Mouse (Mus musculus) neural tube, embryonic 14.5 days (tissue): ENCODE data around the gene 9230104L09Rik. TPM values are rescaled to one million over a fixed set of nuclear protein-coding genes. Genes with fewer than 3 reads are reported as not detected.

Source experiments
- ATAC-seq: fragments of 200-750 bp; cut with Nextera tagmentation; 2 replicates; pipeline ENCODE4 v1.8.0; 2017; ENCODE audit warnings: low read depth, mild to moderate bottlenecking, moderate TSS enrichment, moderate library complexity
- H3K27ac ChIP-seq: fragments of 300-500 bp; sonication (generic); 2 replicates; pipeline ENCODE4 v1.5.1; 2014; ENCODE audit warnings: low read depth, mild to moderate bottlenecking, control low read depth, low read length, moderate library complexity, mixed read lengths
- H3K27me3 ChIP-seq: fragments of 300-500 bp; sonication (generic); 2 replicates; pipeline ENCODE4 v1.6.1; 2014; ENCODE audit warnings: low read length; ENCODE audit not compliant: control insufficient read depth, insufficient read depth
- H3K36me3 ChIP-seq: fragments of 300-500 bp; sonication (generic); 2 replicates; pipeline ENCODE4 v1.6.1; 2014; ENCODE audit warnings: low read length, mixed read lengths; ENCODE audit not compliant: control insufficient read depth, insufficient read depth
- H3K4me1 ChIP-seq: fragments of 300-500 bp; sonication (generic); 2 replicates; pipeline ENCODE4 v1.6.1; 2014; ENCODE audit warnings: low read length; ENCODE audit not compliant: control insufficient read depth, insufficient read depth
- H3K4me2 ChIP-seq: fragments of 300-500 bp; sonication (generic); 2 replicates; pipeline ENCODE4 v1.6.1; 2014; ENCODE audit warnings: mild to moderate bottlenecking, low read depth, low read length, control low read depth
- H3K4me3 ChIP-seq: fragments of 300-500 bp; sonication (generic); 2 replicates; pipeline ENCODE4 v1.5.1; 2014; ENCODE audit warnings: low read depth, low read length, control low read depth, mixed read lengths
- H3K9ac ChIP-seq: fragments of 300-500 bp; sonication (generic); replicated peaks from 2 replicates; pipeline ENCODE4 v1.6.1; 2014; ENCODE audit warnings: low read depth, mild to moderate bottlenecking, control low read depth, low read length, mixed read lengths
- H3K9me3 ChIP-seq: fragments of 300-500 bp; sonication (generic); 2 replicates; pipeline ENCODE4 v1.6.1; 2016; ENCODE audit warnings: low read length; ENCODE audit not compliant: control insufficient read depth
- WGBS: fragments of 180-500 bp; shearing (Covaris S2); extraction: QIAGEN DNeasy Blood & Tissue Kit; methylation state at CpG from one replicate; pipeline ENCODE4 v1.1.7; 2014; 5-methylcytosine and 5-hydroxymethylcytosine counted together
- polyA plus RNA-seq: library from polyadenylated mRNA; unstranded; fragments of >200 nt; fragmentation: Nextera tagmentation; extraction: Ambion mirVana; gene quantifications from 2 replicates; pipeline ENCODE4 v1.2.1, GENCODE M21; 2014

The 9230104L09Rik gene
- polyA plus RNA-seq, 1 experiment from 2014 or later, result not detected

- Histone ChIP-seq H3K27me3 (no peaks in the 10 kb centered on the region), H3K4me2 (no peak overlapping the region), H3K27ac (no peak overlapping the region), H3K9ac (no peak overlapping the region), H3K4me3 (no peak overlapping the region), H3K4me1 (no peaks in the 10 kb centered on the region), H3K36me3 (no peaks in the 10 kb centered on the region), H3K9me3 (no peaks in the 10 kb centered on the region)
- no peak for ATAC-seq
- 71% methylated on average over 1 of the region's 1 CpGs for WGBS
Measured at GRCm38 (mm10) chr2:148825986-148826385, 38.9 kb downstream of the 9230104L09Rik start.

DNA sequence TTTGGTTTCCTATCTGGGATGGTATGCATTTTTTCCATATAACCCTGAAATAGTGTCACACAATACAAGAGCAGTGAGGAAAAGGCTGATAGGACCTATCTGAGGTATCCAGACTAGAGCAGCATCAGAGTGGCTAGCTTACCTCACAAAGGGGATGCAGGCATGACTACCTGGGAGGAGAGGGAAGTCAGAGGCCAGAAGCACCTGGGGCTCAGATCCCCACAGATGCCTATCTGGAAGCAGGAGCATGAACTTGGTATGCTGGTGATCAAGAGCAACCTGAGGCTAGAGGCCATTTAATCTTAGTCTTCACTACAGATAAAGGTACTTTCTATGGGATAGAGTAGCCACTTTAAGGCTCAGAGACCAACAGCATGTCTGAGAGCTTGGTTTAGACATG lies 44.9 kb downstream of the 9230104L09Rik start, which contains the start of gene Cst13:
Gene Cst13 (plus strand): TSS at position 173 of the 400 bp plus-strand sequence.
- no peak within 1 kb of the TSS for H3K9ac ChIP-seq
- H3K36me3 ChIP-seq, result no peaks in the 10 kb centered on the region
- H3K27ac ChIP-seq, result no peak within 1 kb of the TSS
- no peaks in the 10 kb centered on the region for H3K27me3 ChIP-seq
- no peak within 1 kb of the TSS for H3K4me3 ChIP-seq
- no peaks in the 10 kb centered on the region for H3K9me3 ChIP-seq
- no peaks in the 10 kb centered on the region for H3K4me1 ChIP-seq
- no peak for ATAC-seq
- H3K4me2 ChIP-seq, result no peak within 1 kb of the TSS

DNA sequence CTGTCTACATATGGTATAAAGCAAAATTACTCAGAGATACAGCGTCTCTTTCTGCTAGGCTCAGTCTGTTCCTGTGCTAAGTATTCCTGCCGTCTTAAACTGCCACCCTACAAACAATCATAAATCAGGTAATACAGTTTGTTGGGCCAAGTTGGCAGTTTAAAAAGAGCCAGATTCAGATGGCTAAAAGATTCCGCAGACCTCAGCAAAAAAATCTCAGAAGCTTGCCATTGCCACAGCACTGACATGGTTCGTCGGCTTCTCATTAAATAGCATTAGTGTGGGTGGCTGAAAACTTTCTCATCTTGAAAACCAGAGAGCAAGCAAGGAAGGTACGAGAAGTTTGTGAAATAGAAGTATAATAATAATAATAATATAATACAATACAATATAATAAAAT lies 58.1 kb downstream of the 9230104L09Rik start:
- no peaks in the 10 kb centered on the region for H3K4me1 ChIP-seq
- WGBS, result 73% methylated on average over 6 of the region's 6 CpGs
- no peak for ATAC-seq
- no peak overlapping the region for H3K27ac ChIP-seq
- H3K27me3 ChIP-seq, result no peaks in the 10 kb centered on the region
- no peaks in the 10 kb centered on the region for H3K9me3 ChIP-seq
- H3K4me3 ChIP-seq, result no peak overlapping the region
- no peaks in the 10 kb centered on the region for H3K36me3 ChIP-seq
- H3K9ac ChIP-seq, result no peak overlapping the region
- H3K4me2 ChIP-seq, result no peak overlapping the region

DNA sequence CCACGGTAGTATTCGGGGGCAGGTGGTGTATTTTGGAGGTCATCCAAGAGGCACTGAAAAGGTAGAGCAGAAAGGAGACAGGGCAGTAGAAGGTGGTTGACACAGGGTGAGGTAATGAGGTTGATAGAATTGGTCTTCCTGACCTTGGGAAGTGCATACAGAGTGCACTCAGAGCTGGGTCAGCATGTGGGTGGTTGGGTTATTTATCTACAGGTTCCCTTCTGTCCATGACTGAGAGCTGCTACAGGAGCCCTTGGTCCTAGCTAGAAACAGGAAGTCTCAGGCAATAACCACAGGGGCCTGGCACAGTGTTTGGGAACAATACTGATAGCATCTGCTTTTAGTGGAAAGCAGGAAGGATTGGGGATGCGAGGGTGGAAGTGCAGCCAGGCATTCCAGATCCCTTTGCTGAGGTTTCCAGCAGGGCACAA lies 63.3 kb downstream of the 9230104L09Rik start:
- Histone ChIP-seq H3K4me2 (no peak overlapping the region), H3K4me3 (no peak overlapping the region), H3K9me3 (no peaks in the 10 kb centered on the region), H3K27ac (no peak overlapping the region), H3K36me3 (no peaks in the 10 kb centered on the region), H3K27me3 (no peaks in the 10 kb centered on the region), H3K9ac (no peak overlapping the region), H3K4me1 (no peaks in the 10 kb centered on the region)
- 75% methylated on average over 3 of the region's 3 CpGs for WGBS
- no peak for ATAC-seq

GRCm38 (mm10) chr2:148798485-148798884 lies 66.4 kb downstream of the 9230104L09Rik start, which contains the start of gene Cst8:
Cst8 (plus strand) TSS chr2:148798785.
- no peaks in the 10 kb centered on the region for H3K36me3 ChIP-seq
- H3K4me1 ChIP-seq, result no peaks in the 10 kb centered on the region
- no peak within 1 kb of the TSS for H3K4me3 ChIP-seq
- H3K9ac ChIP-seq, result no peak within 1 kb of the TSS
- ATAC-seq, result no peak
- WGBS, result 93% methylated on average over 1 of the region's 1 CpGs
- H3K27ac ChIP-seq, result no peak within 1 kb of the TSS
- H3K27me3 ChIP-seq, result no peaks in the 10 kb centered on the region
- H3K4me2 ChIP-seq, result no peak within 1 kb of the TSS
- H3K9me3 ChIP-seq, result no peaks in the 10 kb centered on the region

Other genes with a start within 250 kb of the 9230104L09Rik start
- 41.1 and 43.3 TPM in 2 replicates for gene Nxt1, start 192.4 kb downstream of the 9230104L09Rik start, polyA plus RNA-seq
- gene Gzf1, start 184.0 kb downstream of the 9230104L09Rik start, polyA plus RNA-seq, result 16.7 and 17.1 TPM in 2 replicates
- 99.4 and 105 TPM in 2 replicates for gene Napb, start 132.6 kb downstream of the 9230104L09Rik start, polyA plus RNA-seq
- gene Cstl1, start 114.7 kb downstream of the 9230104L09Rik start, polyA plus RNA-seq, result not detected in 2 replicates
- gene Cst11, start 93.5 kb downstream of the 9230104L09Rik start, polyA plus RNA-seq, result not detected in 2 replicates
- not detected in 2 replicates for gene 8030411F24Rik, start 83.0 kb downstream of the 9230104L09Rik start, polyA plus RNA-seq
- not detected in 2 replicates for gene Cst12, start 75.7 kb downstream of the 9230104L09Rik start, polyA plus RNA-seq
- not detected in 2 replicates for gene Cst8, start 66.3 kb downstream of the 9230104L09Rik start, polyA plus RNA-seq
- not detected in 2 replicates for gene Cst13, start 45.0 kb downstream of the 9230104L09Rik start, polyA plus RNA-seq
- not detected in 2 replicates for gene Cst9, start 29.9 kb downstream of the 9230104L09Rik start, polyA plus RNA-seq
- 555 and 595 TPM in 2 replicates for gene Cst3, start 10.7 kb upstream of the 9230104L09Rik start, polyA plus RNA-seq
- gene Gm1330, start 138.2 kb upstream of the 9230104L09Rik start, polyA plus RNA-seq, result not detected in 2 replicates
- gene Gm10750, start 152.2 kb upstream of the 9230104L09Rik start, polyA plus RNA-seq, result not detected in 2 replicates